12 mouse cellular contexts compared by ENCODE assay signal in genomic region chr4:82605034-82605784, GRCm38 (mm10).
DNase-seq lines count a peak whose midpoint lies in the region; ATAC-seq and TF ChIP-seq lines count a peak whose summit lies in the region.
"Had no signal": no experiment of that assay in that cellular context is flagged by ENCODE, and none has a peak within 500 bp of the region (broad histone marks: within the 10 kb centered on the region; RNA-seq: fewer than 3 reads in every experiment).

No protein-coding gene starts in this region.

- no peaks in the 10 kb centered on the region for H3K27me3 ChIP-seq in hindbrain, embryonic 14.5 days (ENCODE audit: control insufficient read depth, insufficient read depth, low read length)
- H3K27me3 ChIP-seq in hindbrain, embryonic 11.5 days (ENCODE audit: control insufficient read depth, insufficient read depth, low read length) = no peaks in the 10 kb centered on the region
- no peaks in the 10 kb centered on the region for H3K27me3 ChIP-seq in forebrain, embryonic 15.5 days
- H3K27me3 ChIP-seq in limb, embryonic 15.5 days = no peaks in the 10 kb centered on the region
- H3K27me3 ChIP-seq: liver, embryonic 15.5 days had no signal

- H3K36me3 ChIP-seq in hindbrain, embryonic 14.5 days (replicated peaks; ENCODE audit: control insufficient read depth, insufficient read depth) = no peaks in the 10 kb centered on the region
- H3K36me3 ChIP-seq in hindbrain, embryonic 11.5 days (ENCODE audit: control insufficient read depth, insufficient read depth, low read length) = no peaks in the 10 kb centered on the region
- H3K36me3 ChIP-seq in forebrain, embryonic 15.5 days = no peaks in the 10 kb centered on the region
- H3K36me3 ChIP-seq in limb, embryonic 15.5 days = no peaks in the 10 kb centered on the region
- H3K36me3 ChIP-seq: G1E; liver, embryonic 15.5 days had no signal

- TF ChIP-seq POLR2A in brain, embryonic 14.5 days (IDR thresholded peaks at IDR 0.05; ENCODE audit: borderline replicate concordance, extremely low read depth, insufficient read depth, insufficient read length, poor library complexity, severe bottlenecking) = no peak

- DNase-seq in hindbrain, embryonic 14.5 days (ENCODE audit: low spot score) = no peak
- DNase-seq in hindbrain, embryonic 11.5 days (ENCODE audit: low spot score) = no peak
- DNase-seq in brain, embryonic 14.5 days (ENCODE audit: low read depth) = peak; percentile 78
- DNase-seq in cerebellum, postnatal 10 days = no peak
- no peak for DNase-seq in liver
- no peak for DNase-seq in cerebellum, postnatal 36 days
- DNase-seq: retina, postnatal 1 day; thymus, postnatal 14 days had no signal

- no peak overlapping the region for H3K4me3 ChIP-seq in hindbrain, embryonic 14.5 days (replicated peaks; ENCODE audit: low read length)
- no peak overlapping the region for H3K4me3 ChIP-seq in hindbrain, embryonic 11.5 days (ENCODE audit: low read depth, low read length)
- no peak overlapping the region for H3K4me3 ChIP-seq in forebrain, embryonic 15.5 days
- no peak overlapping the region for H3K4me3 ChIP-seq in limb, embryonic 15.5 days
- H3K4me3 ChIP-seq: liver, embryonic 15.5 days had no signal

- H3K27ac ChIP-seq in hindbrain, embryonic 14.5 days = peak overlapping the region; percentile 32; the same call in 1 of the 2 replicates
- H3K27ac ChIP-seq in hindbrain, embryonic 11.5 days (ENCODE audit: low read depth, low read length) = no peak overlapping the region
- peak overlapping the region; percentile 59 for H3K27ac ChIP-seq in forebrain, embryonic 15.5 days (replicated peaks)
- peak overlapping the region; percentile 86 for H3K27ac ChIP-seq in limb, embryonic 15.5 days
- H3K27ac ChIP-seq: liver, embryonic 15.5 days had no signal

- 0 out of 2 replicates have a peak overlapping the region, but pooled peaks have one; percentile 0 for H3K4me2 ChIP-seq in hindbrain, embryonic 14.5 days (replicated peaks)
- H3K4me2 ChIP-seq in hindbrain, embryonic 11.5 days (replicated peaks; ENCODE audit: low read depth, low read length) = no peak overlapping the region
- H3K4me2 ChIP-seq in forebrain, embryonic 15.5 days (replicated peaks) = no peak overlapping the region
- H3K4me2 ChIP-seq in limb, embryonic 15.5 days = peak overlapping the region; percentile 32
- H3K4me2 ChIP-seq: liver, embryonic 15.5 days had no signal

- no peak for ATAC-seq in hindbrain, embryonic 14.5 days (ENCODE audit: low FRiP score)
- no peak for ATAC-seq in hindbrain, embryonic 11.5 days (ENCODE audit: low FRiP score)
- no peak for ATAC-seq in forebrain, embryonic 15.5 days (replicated peaks)
- ATAC-seq in limb, embryonic 15.5 days (ENCODE audit: insufficient number of reproducible peaks, low FRiP score, low TSS enrichment, low read depth) = 0 out of 2 replicates have a peak, but pooled peaks have one; percentile 69

- H3K9ac ChIP-seq in hindbrain, embryonic 14.5 days = no peak overlapping the region
- no peak overlapping the region for H3K9ac ChIP-seq in hindbrain, embryonic 11.5 days (ENCODE audit: low read depth, low read length)
- no peak overlapping the region for H3K9ac ChIP-seq in forebrain, embryonic 15.5 days (replicated peaks)
- H3K9ac ChIP-seq in limb, embryonic 15.5 days = no peak overlapping the region
- H3K9ac ChIP-seq: liver, embryonic 15.5 days had no signal

- 59% methylated on average over 14 of the region's 14 CpGs for WGBS in hindbrain, embryonic 14.5 days
- 81% methylated on average over 14 of the region's 14 CpGs for WGBS in hindbrain, embryonic 11.5 days
- 34% methylated on average over 14 of the region's 14 CpGs for WGBS in forebrain, embryonic 15.5 days
- 25% methylated on average over 14 of the region's 14 CpGs for WGBS in limb, embryonic 15.5 days

- H3K4me1 ChIP-seq in hindbrain, embryonic 14.5 days (replicated peaks; ENCODE audit: control insufficient read depth, insufficient read depth, low read length) = peaks cover 4% of the 10 kb centered on the region
- H3K4me1 ChIP-seq in hindbrain, embryonic 11.5 days (replicated peaks; ENCODE audit: control insufficient read depth, insufficient read depth, low read length) = no peaks in the 10 kb centered on the region
- peaks cover 19% of the 10 kb centered on the region for H3K4me1 ChIP-seq in forebrain, embryonic 15.5 days
- H3K4me1 ChIP-seq in limb, embryonic 15.5 days = peaks cover 25% of the 10 kb centered on the region
- H3K4me1 ChIP-seq: liver, embryonic 15.5 days had no signal

- peaks cover 12% of the 10 kb centered on the region; the same call in 1 of the 2 replicates for H3K9me3 ChIP-seq in hindbrain, embryonic 14.5 days (ENCODE audit: control insufficient read depth, low read length)
- H3K9me3 ChIP-seq in hindbrain, embryonic 11.5 days (ENCODE audit: control insufficient read depth, low read length) = no peaks in the 10 kb centered on the region
- 0 out of 2 replicates have a peak, but pooled peaks cover 5% of the 10 kb centered on the region for H3K9me3 ChIP-seq in forebrain, embryonic 15.5 days
- no peaks in the 10 kb centered on the region for H3K9me3 ChIP-seq in limb, embryonic 15.5 days
- H3K9me3 ChIP-seq: liver, embryonic 15.5 days had no signal

- no peak for TF ChIP-seq CTCF in brain, embryonic 14.5 days (IDR thresholded peaks at IDR 0.05; ENCODE audit: borderline replicate concordance, extremely low read depth, insufficient read depth, insufficient read length)

Comparison
In these comparisons a context has a peak if more than half of its experiments do, and no peak if none do; other contexts are left out.
1. H3K4me2 ChIP-seq: peak in hindbrain, embryonic 14.5 days (single experiment) and limb, embryonic 15.5 days (single experiment); none in hindbrain, embryonic 11.5 days (single experiment) and forebrain, embryonic 15.5 days (single experiment).